Mouse (Mus musculus) kidney, postnatal 0 days (tissue): ENCODE measurements around the gene Rpl23a. TPM values are rescaled to one million over a fixed set of nuclear protein-coding genes. Genes with fewer than 3 reads are reported as not detected.
"Not testable (repeated sequence)": the region's sequence is repeated elsewhere in the genome, so short reads cannot be mapped to it uniquely, and the experiment has no call there.

Experiments used
- ATAC-seq: fragments of 200-750 bp; cut with Nextera tagmentation; replicated peaks from 2 replicates; pipeline ENCODE4 v1.8.0; 2017; ENCODE audit warnings: low read depth, moderate number of reproducible peaks, moderate TSS enrichment, moderate library complexity; ENCODE audit not compliant: low FRiP score
- DNase-seq: peaks from one replicate; pipeline ENCODE4 v3.0.0-alpha.2; 2016; ENCODE audit warnings: low spot score
- H3K27ac ChIP-seq: fragments of 300-500 bp; sonication (generic); 2 replicates; pipeline ENCODE4 v1.5.1; 2014; ENCODE audit warnings: mild to moderate bottlenecking
- H3K27me3 ChIP-seq: fragments of 300-500 bp; sonication (generic); 2 replicates; pipeline ENCODE4 v1.6.1; 2014; ENCODE audit warnings: low read length, mixed read lengths; ENCODE audit not compliant: insufficient read depth
- H3K36me3 ChIP-seq: fragments of 300-500 bp; sonication (generic); 2 replicates; pipeline ENCODE4 v1.6.1; 2014; ENCODE audit warnings: low read length, mixed read lengths; ENCODE audit not compliant: insufficient read depth
- H3K4me1 ChIP-seq: fragments of 300-500 bp; sonication (generic); replicated peaks from 2 replicates; pipeline ENCODE4 v1.6.1; 2014; ENCODE audit warnings: antibody characterized with exemption, low read length, mixed read lengths; ENCODE audit not compliant: insufficient read depth
- H3K4me2 ChIP-seq: fragments of 300-500 bp; sonication (generic); 2 replicates; pipeline ENCODE4 v1.6.1; 2014; ENCODE audit warnings: mild to moderate bottlenecking, low read length, moderate library complexity, mixed read lengths
- H3K4me3 ChIP-seq: fragments of 300-500 bp; sonication (generic); replicated peaks from 2 replicates; pipeline ENCODE4 v1.5.1; 2014; ENCODE audit warnings: low read depth, low read length
- H3K9ac ChIP-seq: fragments of 300-500 bp; sonication (generic); 2 replicates; pipeline ENCODE4 v1.6.1; 2014; ENCODE audit warnings: low read depth, low read length
- H3K9me3 ChIP-seq: fragments of 300-500 bp; sonication (generic); replicated peaks from 2 replicates; pipeline ENCODE4 v1.6.1; 2016; ENCODE audit warnings: low read length, inconsistent platforms, mixed read lengths
- CTCF ChIP-seq: IDR thresholded peaks from 2 replicates; pipeline ENCODE4 v1.5.1; 2016; ENCODE audit warnings: antibody characterized with exemption, low read depth, mild to moderate bottlenecking, moderate library complexity
- WGBS: fragments of 180-500 bp; shearing (Covaris S2); extraction: QIAGEN DNeasy Blood & Tissue Kit; methylation state at CpG from one replicate; pipeline ENCODE4 v1.1.7; 2014; 5-methylcytosine and 5-hydroxymethylcytosine counted together
- polyA plus RNA-seq: library from polyadenylated mRNA; unstranded; fragments of >200 nt; fragmentation: Nextera tagmentation; extraction: Ambion mirVana; gene quantifications from 2 replicates; pipeline ENCODE4 v1.2.1, GENCODE M21; 2015

The Rpl23a gene
- polyA plus RNA-seq, 1 experiment from 2014 or later, result 1,636 TPM

GRCm38 (mm10) chr11:78188331-78189233, 5.2 kb upstream of the Rpl23a start, which contains the start of gene Rab34:
Rab34 (plus strand) TSS chr11:78188430.
- DNase-seq, result peak; percentile 94
- H3K4me2 ChIP-seq, result peak within 1 kb of the TSS; percentile 82
- peaks cover 21% of the 10 kb centered on the region for H3K36me3 ChIP-seq
- ATAC-seq, result peak; percentile 61
- H3K9ac ChIP-seq, result peak within 1 kb of the TSS; percentile 94
- H3K4me1 ChIP-seq, result peaks cover 11% of the 10 kb centered on the region
- H3K27ac ChIP-seq, result peak within 1 kb of the TSS; percentile 99
- no peaks in the 10 kb centered on the region for H3K9me3 ChIP-seq
- under 1% methylated on average over 69 of the region's 80 CpGs for WGBS
- no peaks in the 10 kb centered on the region for H3K27me3 ChIP-seq
- TF ChIP-seq CTCF, result 0 out of 2 replicates have a peak, but pooled peaks have one; percentile 4
- peak within 1 kb of the TSS; percentile 78 for H3K4me3 ChIP-seq

GRCm38 (mm10) chr11:78184702-78185101, 1.3 kb upstream of the Rpl23a start:
- not testable (repeated sequence) for H3K4me2 ChIP-seq, DNase-seq, H3K9ac ChIP-seq, H3K4me3 ChIP-seq, H3K9me3 ChIP-seq, H3K27me3 ChIP-seq, ATAC-seq, H3K27ac ChIP-seq
- Histone ChIP-seq H3K4me1 (peaks cover 21% of the 10 kb centered on the region), H3K36me3 (peaks cover 19% of the 10 kb centered on the region; the same call in 1 of the 2 replicates)
- 89% methylated on average over 6 of the region's 6 CpGs for WGBS

- no peak overlapping the region; the same call in 1 of the 2 replicates for H3K9ac ChIP-seq
- peaks cover 22% of the 10 kb centered on the region for H3K4me1 ChIP-seq
- H3K4me2 ChIP-seq, result peak overlapping the region; percentile 78
- no peak for TF ChIP-seq CTCF
- peaks cover 19% of the 10 kb centered on the region; the same call in 1 of the 2 replicates for H3K36me3 ChIP-seq
- no peaks in the 10 kb centered on the region for H3K9me3 ChIP-seq
- H3K4me3 ChIP-seq, result peak overlapping the region; percentile 68; the same call in 1 of the 2 replicates
- DNase-seq (no peak), ATAC-seq (no peak)
- no peaks in the 10 kb centered on the region for H3K27me3 ChIP-seq
- H3K27ac ChIP-seq, result 0 out of 2 replicates have a peak overlapping the region, but pooled peaks have one; percentile 19
- WGBS, result 51% methylated on average over 10 of the region's 10 CpGs
Observed at GRCm38 (mm10) chr11:78183884-78184514, 615 bp upstream of the Rpl23a start.

- Histone ChIP-seq H3K4me3 (peak overlapping the region; percentile 68), H3K4me1 (peaks cover 22% of the 10 kb centered on the region), H3K36me3 (peaks cover 19% of the 10 kb centered on the region; the same call in 1 of the 2 replicates), H3K27me3 (no peaks in the 10 kb centered on the region), H3K9ac (peak overlapping the region; percentile 81), H3K4me2 (peak overlapping the region; percentile 78), H3K9me3 (no peaks in the 10 kb centered on the region), H3K27ac (peak overlapping the region; percentile 19; the same call in 1 of the 2 replicates)
- no peak for TF ChIP-seq CTCF
- ATAC-seq, result no peak
- no peak for DNase-seq
- WGBS, result 3% methylated on average over 7 of the region's 7 CpGs
Observed at GRCm38 (mm10) chr11:78182450-78182849, 934 bp downstream of the Rpl23a start.

GRCm38 (mm10) chr11:78181830-78182357, 1.5 kb downstream of the Rpl23a start:
- Histone ChIP-seq H3K4me3 (peak overlapping the region; percentile 68), H3K4me2 (peak overlapping the region; percentile 78), H3K27ac (0 out of 2 replicates have a peak overlapping the region, but pooled peaks have one; percentile 19), H3K4me1 (peaks cover 25% of the 10 kb centered on the region), H3K27me3 (no peaks in the 10 kb centered on the region), H3K9me3 (no peaks in the 10 kb centered on the region), H3K36me3 (peaks cover 19% of the 10 kb centered on the region; the same call in 1 of the 2 replicates), H3K9ac (peak overlapping the region; percentile 81)
- no peak for ATAC-seq
- 46% methylated on average over 2 of the region's 2 CpGs for WGBS
- TF ChIP-seq CTCF, result no peak
- DNase-seq, result no peak
